Mouse (Mus musculus): ENCODE data around the gene Zan.
A peak's percentile ranks its signal among the peaks of the same experiment; 100 is the strongest.

Gene Zan

DNA sequence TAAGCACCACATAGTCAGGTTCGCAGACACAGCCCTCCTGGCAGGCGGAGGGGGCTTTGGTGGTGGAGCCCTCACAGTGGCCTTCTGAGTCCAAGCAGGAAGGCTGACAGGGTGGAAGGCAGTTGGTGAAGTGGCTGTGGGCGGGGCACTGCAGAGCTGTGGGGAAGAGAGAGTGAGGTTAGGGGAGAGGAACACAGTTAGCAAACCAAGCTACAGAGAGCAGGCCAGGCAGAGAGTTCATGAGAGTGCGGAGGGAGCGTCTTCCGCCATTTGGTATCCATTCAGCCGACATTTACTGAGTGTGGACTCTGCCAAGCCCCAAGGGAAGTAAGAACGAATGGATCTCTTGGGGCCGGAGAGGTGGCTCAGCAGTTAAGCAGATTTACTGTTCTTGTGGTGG is 57.8 kb downstream of the Zan start:
- DNase-seq (ENCODE audit: low read depth in 2 of 2, low spot score in 2 of 2) = no peak

DNA sequence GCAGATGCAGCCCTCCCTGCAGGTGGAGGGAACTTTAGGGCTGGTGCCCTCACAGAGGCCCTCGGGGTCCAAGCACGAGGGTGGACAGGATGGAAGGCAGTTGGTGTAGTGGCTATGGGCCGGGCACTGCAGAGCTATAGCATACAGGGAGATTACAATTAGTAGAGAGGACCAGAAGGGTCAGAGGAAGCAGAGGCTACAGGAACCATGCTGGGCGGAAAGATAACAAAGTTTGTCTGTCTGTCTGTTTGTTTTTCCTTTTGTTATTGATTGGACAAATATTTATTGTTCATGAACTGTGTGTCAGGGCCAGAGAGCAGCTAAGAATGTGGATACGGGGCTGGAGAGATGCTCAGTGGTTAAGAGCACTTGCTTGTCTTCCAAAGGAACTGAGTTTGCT is 62.6 kb downstream of the Zan start:
- DNase-seq (ENCODE audit: low read depth in 2 of 2, low spot score in 2 of 2) = no peak

DNA sequence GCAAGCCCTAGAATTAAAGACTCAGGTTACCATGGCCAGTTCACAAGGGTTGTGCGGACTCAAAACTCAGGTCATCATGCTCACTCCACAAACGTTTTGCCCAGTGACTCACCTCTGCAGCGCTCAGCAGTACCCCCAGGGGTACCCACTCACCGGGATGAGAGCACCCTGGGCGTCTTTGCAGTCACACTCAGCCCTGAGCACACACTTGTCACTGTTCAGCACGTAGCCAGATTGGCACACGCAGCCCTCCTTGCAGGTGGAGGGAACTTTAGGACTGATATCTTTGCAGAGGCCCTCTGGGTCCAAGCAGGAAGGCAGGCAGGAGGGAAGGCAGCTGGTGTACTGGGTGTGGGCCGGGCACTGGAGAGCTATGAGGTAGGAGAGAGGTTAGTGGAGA is 65.6 kb downstream of the Zan start:
- no peak for DNase-seq (ENCODE audit: low read depth in 2 of 2, low spot score in 2 of 2)

DNA sequence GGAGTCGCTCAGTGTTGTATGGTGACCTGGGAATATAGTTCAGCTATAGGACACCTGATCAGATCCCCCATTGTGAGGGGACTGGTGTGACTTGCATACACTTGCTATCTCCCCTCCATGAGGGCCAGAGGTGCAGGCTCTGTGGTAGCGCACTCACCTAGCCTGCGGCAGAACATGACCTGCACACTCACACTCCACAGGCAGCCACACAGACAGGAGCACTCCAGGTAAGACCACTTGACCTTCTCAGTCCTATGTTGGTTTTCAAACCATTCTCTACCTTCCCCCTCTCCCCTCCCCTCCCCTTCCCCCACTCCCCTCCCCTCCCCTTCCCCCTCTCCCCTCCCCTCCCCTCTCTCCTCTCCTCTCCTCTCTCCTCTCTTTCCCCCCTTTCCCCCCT is 66.3 kb downstream of the Zan start:
- no peak for DNase-seq (ENCODE audit: low read depth in 2 of 2, low spot score in 2 of 2)

DNA sequence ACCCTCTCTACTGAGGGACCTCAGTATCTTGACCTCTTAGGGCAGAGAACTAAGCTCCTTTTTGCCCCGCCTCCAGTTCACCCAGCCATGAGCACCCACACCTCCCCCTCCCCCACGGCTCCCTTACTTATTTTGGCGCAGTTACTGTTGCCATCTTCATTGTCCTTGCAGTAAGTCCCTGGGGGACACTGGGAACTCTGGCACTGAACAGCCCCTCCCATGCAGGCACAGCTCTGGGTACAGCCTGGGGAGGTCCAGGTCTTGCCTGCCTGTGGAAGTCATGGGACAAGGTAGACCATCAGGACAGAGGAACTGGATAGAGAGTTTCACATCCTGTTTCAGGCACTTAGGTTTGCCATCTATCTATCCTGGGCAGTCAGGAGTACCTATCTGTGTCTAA is 66.8 kb downstream of the Zan start:
- no peak for DNase-seq (ENCODE audit: low read depth in 2 of 2, low spot score in 2 of 2)

DNA sequence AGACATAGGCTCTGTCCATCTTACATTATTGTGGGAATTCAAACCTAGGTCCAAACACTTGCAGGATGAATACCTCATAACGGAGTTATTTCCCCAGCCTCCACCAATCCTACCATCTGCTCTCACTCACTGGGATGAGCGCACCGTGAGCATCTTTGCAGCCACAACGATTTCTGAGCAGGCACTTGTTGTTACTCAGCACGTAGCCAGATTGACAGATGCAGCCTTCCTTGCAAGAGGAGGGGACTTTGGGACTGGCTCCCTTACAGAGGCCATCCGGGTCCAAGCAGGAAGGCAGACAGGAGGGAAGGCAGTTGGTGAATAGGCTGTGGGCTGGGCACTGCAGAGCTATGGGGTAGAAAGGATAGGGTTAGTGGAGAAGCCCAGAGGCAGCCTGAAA is 67.4 kb downstream of the Zan start:
- no peak for DNase-seq (ENCODE audit: low read depth in 2 of 2, low spot score in 2 of 2)

- no peak for DNase-seq (ENCODE audit: low read depth in 2 of 2, low spot score in 2 of 2)
These were observed 72.8 kb downstream of the Zan start for GRCm38 (mm10) chr5:137404081-137404480.

- no peak for DNase-seq (ENCODE audit: low read depth in 2 of 2, low spot score in 2 of 2)
These were observed 82.4 kb downstream of the Zan start for GRCm38 (mm10) chr5:137394456-137394855.

DNA sequence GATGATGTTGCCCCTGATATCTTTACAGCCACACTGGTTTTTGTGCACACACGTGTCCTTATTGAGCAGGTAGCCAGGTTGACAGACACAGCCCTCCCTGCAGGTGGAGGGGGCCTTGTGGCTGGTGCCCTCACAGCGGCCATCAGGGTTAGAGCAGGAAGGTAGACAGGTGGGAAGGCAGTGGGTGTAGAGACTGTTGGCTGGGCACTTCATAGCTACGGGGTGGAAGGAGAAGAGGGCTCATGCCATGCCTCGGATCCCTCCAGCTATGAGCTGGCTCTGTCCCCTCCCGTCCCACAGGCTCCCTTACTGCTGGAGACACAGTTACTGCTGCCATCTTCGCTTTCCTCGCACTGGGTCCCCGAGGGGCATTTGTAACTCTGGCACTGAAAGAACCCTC is 85.2 kb downstream of the Zan start:
- DNase-seq (ENCODE audit: low read depth in 2 of 2, low spot score in 2 of 2) = no peak

DNA sequence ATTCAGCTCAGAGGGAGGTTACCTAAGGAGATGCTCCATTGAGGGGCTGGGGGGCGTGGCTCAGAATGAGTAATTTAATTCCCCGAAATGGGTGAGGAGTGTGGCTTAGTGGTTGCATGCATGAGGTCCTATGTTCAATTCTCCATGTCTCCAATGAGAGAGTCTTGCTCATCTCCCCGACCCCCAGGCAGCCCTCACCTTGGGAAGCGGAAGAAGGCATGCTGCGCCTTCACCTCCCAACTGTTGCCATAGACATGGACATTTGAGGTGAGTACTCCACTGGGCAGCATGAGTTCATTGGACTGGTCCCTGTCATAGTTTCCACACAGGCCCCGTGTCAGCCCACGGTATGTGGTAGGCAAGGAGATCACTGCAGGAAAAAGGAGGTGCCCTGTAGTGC is 90.2 kb downstream of the Zan start:
- no peak for DNase-seq (ENCODE audit: low read depth in 2 of 2, low spot score in 2 of 2)

- no peak for DNase-seq (ENCODE audit: low read depth in 2 of 2, low spot score in 2 of 2)
These were observed 93.4 kb downstream of the Zan start for GRCm38 (mm10) chr5:137383441-137383840.

DNA sequence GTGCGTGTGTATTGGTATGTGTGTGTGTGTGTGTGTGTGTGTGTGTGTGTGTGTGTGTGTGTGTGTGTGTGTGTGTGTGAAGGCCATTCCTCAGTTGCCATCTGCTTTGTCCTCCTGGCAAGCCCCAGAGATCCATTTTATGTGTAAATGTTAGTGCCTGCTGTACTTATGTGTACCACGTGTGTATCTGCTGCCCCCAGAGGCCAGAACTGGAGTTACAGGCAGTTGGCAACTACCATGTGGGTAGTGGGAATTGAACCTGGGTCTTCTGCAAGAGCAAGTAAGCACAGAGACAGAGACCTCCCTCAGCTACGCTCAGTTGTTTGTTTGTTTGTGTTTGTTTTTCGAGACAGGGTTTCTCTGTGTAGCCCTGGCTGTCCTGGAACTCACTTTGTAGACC is 95.7 kb downstream of the Zan start:
- DNase-seq (ENCODE audit: low read depth in 2 of 2, low spot score in 2 of 2) = peak; percentile 31 to 47

DNA sequence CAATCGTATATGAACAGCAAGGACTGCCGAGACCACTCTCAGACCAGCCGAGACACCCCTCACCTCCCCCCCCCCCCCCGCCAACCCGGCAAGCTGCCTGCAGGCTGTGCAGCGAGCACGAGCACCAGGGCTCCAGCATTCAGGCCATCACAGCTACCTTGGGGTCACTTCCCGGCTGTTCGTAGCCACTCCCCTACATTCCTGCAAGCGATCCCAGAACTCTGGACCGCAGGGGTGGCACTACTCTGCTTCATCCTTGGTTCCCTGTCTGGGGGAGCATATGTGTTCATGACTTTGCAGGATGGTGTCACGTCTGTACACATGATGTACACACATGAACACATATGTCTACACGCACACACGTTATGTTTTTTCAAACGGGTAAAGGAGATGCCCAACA is 99.3 kb downstream of the Zan start:
- no peak for DNase-seq (ENCODE audit: low read depth in 2 of 2, low spot score in 2 of 2)

GRCm38 (mm10) chr5:137377176-137377575 is 99.7 kb downstream of the Zan start:
- DNase-seq (ENCODE audit: low read depth in 2 of 2, low spot score in 2 of 2) = no peak

DNA sequence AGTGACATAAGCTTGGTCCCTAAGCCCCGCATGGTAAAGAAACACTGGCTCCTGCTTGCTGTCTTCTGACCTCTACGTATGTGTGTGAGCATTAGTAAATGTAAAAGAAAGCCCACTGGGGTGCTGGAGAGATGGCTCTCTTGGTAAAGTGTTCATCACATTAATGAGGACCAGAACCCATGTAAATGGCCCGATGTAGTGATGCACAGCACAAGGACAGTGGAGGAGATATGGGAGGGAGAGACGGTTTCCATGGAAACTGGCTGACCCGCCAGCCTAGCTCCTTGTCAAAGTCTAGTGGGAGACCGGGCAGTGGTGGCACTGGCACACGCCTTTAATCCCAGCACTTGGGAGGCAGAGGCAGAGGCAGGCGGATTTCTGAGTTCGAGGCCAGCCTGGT is 100.1 kb downstream of the Zan start:
- DNase-seq (ENCODE audit: low read depth in 2 of 2, low spot score in 2 of 2) = no peak

DNA sequence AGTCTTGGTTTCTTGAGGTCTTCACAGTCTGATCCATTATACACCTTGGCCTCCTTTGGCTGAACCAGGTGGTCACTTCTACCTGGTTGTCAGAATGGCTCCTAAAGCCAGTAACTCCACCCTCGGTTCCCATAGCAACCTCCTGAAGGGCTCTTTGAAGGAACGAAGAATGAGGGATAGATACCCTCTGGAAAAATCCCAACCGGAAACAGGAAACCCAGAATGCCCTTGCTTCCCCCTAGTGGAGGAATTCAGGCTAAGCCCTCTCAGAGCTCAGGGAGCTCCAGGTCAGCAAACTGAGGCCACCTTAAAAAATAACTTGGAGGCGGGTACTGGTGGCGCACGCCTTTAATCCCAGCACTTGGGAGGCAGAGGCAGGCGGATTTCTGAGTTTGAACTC is 100.7 kb downstream of the Zan start:
- DNase-seq (ENCODE audit: low read depth in 2 of 2, low spot score in 2 of 2) = no peak

- no peak for DNase-seq (ENCODE audit: low read depth in 2 of 2, low spot score in 2 of 2)
These were observed 101.2 kb downstream of the Zan start for GRCm38 (mm10) chr5:137375627-137376026.

- DNase-seq (ENCODE audit: low read depth in 2 of 2, low spot score in 2 of 2) = no peak
These were observed 102.3 kb downstream of the Zan start for GRCm38 (mm10) chr5:137374521-137375080.

- DNase-seq (ENCODE audit: low read depth in 2 of 2, low spot score in 2 of 2) = no peak
These were observed 103.4 kb downstream of the Zan start for GRCm38 (mm10) chr5:137373371-137373950.

DNA sequence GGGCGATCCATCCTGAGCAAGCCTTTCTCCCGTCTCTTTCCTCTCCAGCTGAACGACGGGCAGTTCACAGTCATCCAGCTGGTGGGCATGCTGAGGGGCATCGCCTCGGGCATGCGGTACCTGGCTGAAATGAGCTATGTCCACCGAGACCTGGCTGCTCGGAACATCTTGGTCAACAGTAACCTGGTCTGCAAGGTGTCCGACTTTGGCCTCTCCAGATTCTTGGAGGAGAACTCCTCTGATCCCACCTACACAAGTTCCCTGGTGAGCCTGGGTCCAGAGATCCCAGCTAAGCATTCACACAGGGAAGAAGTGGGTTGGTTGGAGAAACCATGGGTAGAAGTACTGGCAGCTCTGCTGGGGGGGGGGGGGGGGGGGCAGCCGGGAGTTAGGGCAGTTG is 107.2 kb downstream of the Zan start:
- DNase-seq (ENCODE audit: low read depth in 2 of 2, low spot score in 2 of 2) = no peak

- DNase-seq (ENCODE audit: low read depth in 2 of 2, low spot score in 2 of 2) = no peak
These were observed 118.5 kb downstream of the Zan start for GRCm38 (mm10) chr5:137358382-137358781.

GRCm38 (mm10) chr5:137354091-137354490 is 122.8 kb downstream of the Zan start:
- no peak for DNase-seq (ENCODE audit: low read depth in 2 of 2, low spot score in 2 of 2)

Measured in CD8-positive naive resting alpha-beta T cell, adult 2 months (primary cell).